Mouse (Mus musculus): Measurements from ENCODE around the gene Kdm2b. TPM values are rescaled to one million over a fixed set of nuclear protein-coding genes. Genes with fewer than 3 reads are reported as not detected.
A peak's percentile ranks its signal among the peaks of the same experiment; 100 is the strongest.

The Kdm2b gene
- polyA plus RNA-seq, 1 experiment from 2014 or later, result 141 TPM

DNA sequence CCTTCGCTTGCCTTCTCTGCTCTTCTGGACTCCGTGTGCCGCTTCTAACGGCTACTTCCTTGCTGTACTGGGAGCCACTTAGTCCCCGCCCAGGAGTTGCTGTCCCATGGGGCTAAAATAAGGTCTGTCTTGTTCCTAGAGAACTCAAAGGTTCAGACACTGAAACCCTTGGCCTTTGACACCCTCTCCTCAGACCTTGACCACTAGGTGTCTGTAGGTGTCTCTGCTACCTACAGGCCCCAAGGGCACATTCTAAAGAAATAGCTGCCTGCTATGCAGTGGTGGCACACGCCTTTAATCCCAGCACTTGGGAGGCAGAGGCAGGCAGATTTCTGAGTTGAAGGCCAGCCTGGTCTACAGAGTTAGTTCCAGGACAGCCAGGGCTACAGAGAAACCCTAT lies 73.5 kb downstream of the Kdm2b start:
- no peak overlapping the region for H3K9ac ChIP-seq (replicated peaks)
- H3K9me3 ChIP-seq, result no peaks in the 10 kb centered on the region
- no peak overlapping the region for H3K4me3 ChIP-seq
- H3K4me1 ChIP-seq, result no peaks in the 10 kb centered on the region
- peaks cover 8% of the 10 kb centered on the region for H3K36me3 ChIP-seq
- no peak for ATAC-seq (replicated peaks)
- H3K27me3 ChIP-seq, result no peaks in the 10 kb centered on the region
- 89% methylated on average over 6 of the region's 6 CpGs for WGBS
- no peak overlapping the region for H3K27ac ChIP-seq (replicated peaks)
- no peak overlapping the region for H3K4me2 ChIP-seq (replicated peaks)

DNA sequence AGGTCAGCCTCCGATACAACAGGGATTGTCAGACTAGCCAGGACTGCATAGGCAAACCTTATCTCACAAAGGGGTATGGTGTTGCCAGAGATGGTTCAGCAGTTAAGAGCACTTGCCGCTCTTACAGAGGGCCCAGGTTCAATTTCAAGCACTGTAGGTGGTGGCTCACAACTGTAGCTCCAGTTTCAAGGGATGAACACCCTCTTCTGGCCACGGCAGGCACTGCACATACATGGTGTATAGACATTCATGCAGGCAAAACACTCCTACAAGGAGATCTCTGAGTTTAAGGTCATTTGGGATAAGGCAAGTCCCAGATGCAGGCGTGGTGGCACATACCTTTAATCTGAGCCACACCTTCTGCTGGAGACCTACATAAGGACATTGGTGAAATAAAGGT lies 76.8 kb downstream of the Kdm2b start:
- no peak overlapping the region for H3K4me2 ChIP-seq (replicated peaks)
- H3K27ac ChIP-seq (replicated peaks), result no peak overlapping the region
- no peaks in the 10 kb centered on the region for H3K4me1 ChIP-seq
- no peak for ATAC-seq (replicated peaks)
- peaks cover 5% of the 10 kb centered on the region for H3K36me3 ChIP-seq
- 94% methylated on average over 4 of the region's 4 CpGs for WGBS
- no peaks in the 10 kb centered on the region for H3K27me3 ChIP-seq
- no peak overlapping the region for H3K9ac ChIP-seq (replicated peaks)
- no peaks in the 10 kb centered on the region for H3K9me3 ChIP-seq
- H3K4me3 ChIP-seq, result no peak overlapping the region

DNA sequence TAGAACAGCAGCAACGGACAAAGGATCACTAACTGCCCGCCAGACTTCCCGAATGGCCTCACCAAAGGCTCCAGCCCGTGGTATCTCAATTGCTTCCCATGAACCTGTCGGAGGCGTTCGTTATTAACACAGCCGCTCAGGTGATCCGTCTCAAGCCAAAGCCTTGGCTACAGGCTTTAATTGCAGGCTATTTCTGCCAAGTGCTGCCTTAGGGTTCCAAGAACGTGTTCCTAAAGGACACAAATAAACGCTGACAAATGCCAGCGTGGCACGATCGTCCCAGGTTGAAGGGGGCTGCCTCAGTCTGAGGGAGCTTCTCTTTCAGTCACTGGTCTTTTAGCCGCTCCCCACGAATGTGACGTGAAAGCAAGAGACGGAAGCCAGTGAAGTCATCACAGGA lies 80.1 kb downstream of the Kdm2b start:
- Histone ChIP-seq H3K4me3 (no peak overlapping the region), H3K9ac (replicated peaks) (no peak overlapping the region), H3K4me2 (replicated peaks) (no peak overlapping the region), H3K36me3 (no peaks in the 10 kb centered on the region; the same call in 1 of the 2 replicates), H3K27ac (replicated peaks) (no peak overlapping the region), H3K4me1 (no peaks in the 10 kb centered on the region), H3K9me3 (no peaks in the 10 kb centered on the region), H3K27me3 (no peaks in the 10 kb centered on the region)
- ATAC-seq (replicated peaks), result no peak
- WGBS, result 61% methylated on average over 18 of the region's 18 CpGs

GRCm38 (mm10) chr5:122908001-122908400 lies 81.6 kb downstream of the Kdm2b start:
- Histone ChIP-seq H3K9ac (replicated peaks) (no peak overlapping the region), H3K27me3 (no peaks in the 10 kb centered on the region), H3K4me2 (replicated peaks) (no peak overlapping the region), H3K4me1 (no peaks in the 10 kb centered on the region), H3K4me3 (no peak overlapping the region), H3K36me3 (no peaks in the 10 kb centered on the region; the same call in 1 of the 2 replicates), H3K9me3 (no peaks in the 10 kb centered on the region), H3K27ac (replicated peaks) (no peak overlapping the region)
- no peak for ATAC-seq (replicated peaks)
- WGBS, result 86% methylated on average over 2 of the region's 2 CpGs

DNA sequence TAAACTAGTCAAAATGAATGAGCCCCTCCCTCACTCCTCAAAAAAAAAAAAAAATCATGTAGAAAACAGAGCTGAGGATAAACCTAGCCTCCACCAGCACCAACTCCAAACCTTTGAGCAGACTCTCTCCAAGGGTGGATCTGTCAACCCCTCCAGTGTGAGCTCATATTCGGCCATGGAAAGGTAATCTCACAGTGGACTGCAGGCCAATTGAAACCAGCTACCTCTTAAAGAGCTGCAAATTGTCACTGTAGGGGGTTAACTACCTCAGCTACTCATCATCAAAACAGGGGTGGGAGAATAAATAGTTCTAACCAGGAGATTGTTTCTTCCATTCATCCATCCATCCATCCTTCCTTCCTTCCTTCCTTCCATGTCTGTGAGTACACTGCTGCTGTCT lies 82.4 kb downstream of the Kdm2b start:
- H3K9ac ChIP-seq (replicated peaks), result no peak overlapping the region
- H3K9me3 ChIP-seq, result no peaks in the 10 kb centered on the region
- no peak overlapping the region for H3K4me3 ChIP-seq
- no peak for ATAC-seq (replicated peaks)
- H3K27ac ChIP-seq (replicated peaks), result no peak overlapping the region
- H3K36me3 ChIP-seq, result no peaks in the 10 kb centered on the region
- H3K4me2 ChIP-seq (replicated peaks), result no peak overlapping the region
- H3K27me3 ChIP-seq, result no peaks in the 10 kb centered on the region
- WGBS, result 97% methylated on average over 1 of the region's 1 CpGs
- no peaks in the 10 kb centered on the region for H3K4me1 ChIP-seq

DNA sequence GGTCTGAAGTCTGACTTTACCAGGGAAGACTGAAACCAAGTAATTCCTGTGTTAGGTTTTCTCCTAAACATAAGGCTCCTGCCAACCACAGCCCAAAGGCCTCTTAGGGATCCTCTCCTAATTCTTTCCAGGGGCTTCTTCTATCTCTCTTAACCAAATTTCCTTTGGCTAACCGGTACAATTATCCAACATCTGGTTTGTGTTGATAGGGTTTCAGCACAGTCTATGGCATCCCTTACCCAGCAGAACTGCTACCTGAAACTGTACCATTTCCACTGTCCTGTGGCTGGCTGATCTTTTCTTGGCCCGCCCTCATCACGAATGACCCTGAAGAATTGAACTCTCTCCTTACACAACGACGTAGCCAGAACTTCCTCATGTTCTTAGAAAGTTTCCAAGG lies 86.5 kb downstream of the Kdm2b start:
- H3K4me1 ChIP-seq, result peaks cover 18% of the 10 kb centered on the region
- H3K9me3 ChIP-seq, result no peaks in the 10 kb centered on the region
- no peak overlapping the region for H3K4me2 ChIP-seq (replicated peaks)
- H3K9ac ChIP-seq (replicated peaks), result no peak overlapping the region
- no peak overlapping the region for H3K4me3 ChIP-seq
- 77% methylated on average over 5 of the region's 5 CpGs for WGBS
- no peak overlapping the region for H3K27ac ChIP-seq (replicated peaks)
- H3K36me3 ChIP-seq, result no peaks in the 10 kb centered on the region
- H3K27me3 ChIP-seq, result no peaks in the 10 kb centered on the region
- no peak for ATAC-seq (replicated peaks)

- no peak overlapping the region for H3K4me2 ChIP-seq (replicated peaks)
- no peaks in the 10 kb centered on the region for H3K36me3 ChIP-seq
- H3K9me3 ChIP-seq, result no peaks in the 10 kb centered on the region
- ATAC-seq (replicated peaks), result no peak
- no peak overlapping the region for H3K4me3 ChIP-seq
- no peaks in the 10 kb centered on the region for H3K27me3 ChIP-seq
- no peak overlapping the region for H3K27ac ChIP-seq (replicated peaks)
- H3K9ac ChIP-seq (replicated peaks), result no peak overlapping the region
- WGBS, result 82% methylated on average over 6 of the region's 6 CpGs
- peaks cover 27% of the 10 kb centered on the region for H3K4me1 ChIP-seq
Observed at GRCm38 (mm10) chr5:122902228-122902627, 87.4 kb downstream of the Kdm2b start.

DNA sequence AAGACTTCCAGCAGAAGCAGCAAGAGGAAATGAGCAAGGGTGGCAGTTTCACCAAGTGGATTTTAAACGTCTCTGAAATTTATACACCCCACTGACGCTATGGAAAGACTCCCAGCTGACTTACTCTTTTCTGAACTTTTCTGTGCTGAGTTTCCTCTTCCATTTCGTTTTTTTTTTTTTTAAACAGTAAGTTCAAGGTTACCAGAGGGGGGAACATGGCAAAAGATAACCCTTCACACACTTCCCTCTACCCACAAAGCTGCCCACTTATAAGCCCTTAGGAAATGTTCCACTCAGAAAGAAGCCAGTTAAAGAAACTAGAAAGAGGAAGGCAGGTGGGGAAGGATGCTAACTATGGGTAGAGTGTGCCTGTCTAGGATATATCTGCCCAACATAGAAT lies 88.0 kb downstream of the Kdm2b start:
- no peaks in the 10 kb centered on the region for H3K9me3 ChIP-seq
- no peak for ATAC-seq (replicated peaks)
- H3K36me3 ChIP-seq, result no peaks in the 10 kb centered on the region
- H3K4me2 ChIP-seq (replicated peaks), result no peak overlapping the region
- no peak overlapping the region for H3K4me3 ChIP-seq
- 68% methylated on average over 3 of the region's 3 CpGs for WGBS
- no peak overlapping the region for H3K27ac ChIP-seq (replicated peaks)
- no peaks in the 10 kb centered on the region for H3K27me3 ChIP-seq
- peaks cover 33% of the 10 kb centered on the region for H3K4me1 ChIP-seq
- H3K9ac ChIP-seq (replicated peaks), result no peak overlapping the region

DNA sequence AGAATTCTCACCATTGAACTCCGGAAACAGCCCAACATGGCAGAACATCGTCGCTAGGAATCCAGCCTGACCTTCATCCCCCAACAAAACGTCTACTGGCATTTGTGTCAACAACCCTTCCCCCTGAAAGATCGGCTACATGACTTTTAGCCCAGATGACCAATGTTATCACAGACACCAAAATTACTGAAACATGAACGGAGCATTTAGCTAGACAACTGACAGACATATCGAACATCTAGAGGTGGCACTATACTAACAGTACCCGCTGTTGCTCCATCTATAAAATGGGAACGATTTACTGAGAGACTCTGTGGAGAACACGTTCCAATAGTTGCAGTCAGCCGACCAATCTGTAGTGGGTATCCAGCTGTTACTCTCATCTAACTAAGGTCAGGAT lies 88.4 kb downstream of the Kdm2b start:
- H3K27me3 ChIP-seq, result no peaks in the 10 kb centered on the region
- H3K9me3 ChIP-seq, result no peaks in the 10 kb centered on the region
- ATAC-seq (replicated peaks), result no peak
- peaks cover 36% of the 10 kb centered on the region for H3K4me1 ChIP-seq
- H3K4me3 ChIP-seq, result peak overlapping the region; percentile 89
- H3K27ac ChIP-seq (replicated peaks), result peak overlapping the region; percentile 92
- H3K9ac ChIP-seq (replicated peaks), result peak overlapping the region; percentile 88
- WGBS, result 61% methylated on average over 11 of the region's 11 CpGs
- H3K36me3 ChIP-seq, result no peaks in the 10 kb centered on the region
- H3K4me2 ChIP-seq (replicated peaks), result peak overlapping the region; percentile 76

DNA sequence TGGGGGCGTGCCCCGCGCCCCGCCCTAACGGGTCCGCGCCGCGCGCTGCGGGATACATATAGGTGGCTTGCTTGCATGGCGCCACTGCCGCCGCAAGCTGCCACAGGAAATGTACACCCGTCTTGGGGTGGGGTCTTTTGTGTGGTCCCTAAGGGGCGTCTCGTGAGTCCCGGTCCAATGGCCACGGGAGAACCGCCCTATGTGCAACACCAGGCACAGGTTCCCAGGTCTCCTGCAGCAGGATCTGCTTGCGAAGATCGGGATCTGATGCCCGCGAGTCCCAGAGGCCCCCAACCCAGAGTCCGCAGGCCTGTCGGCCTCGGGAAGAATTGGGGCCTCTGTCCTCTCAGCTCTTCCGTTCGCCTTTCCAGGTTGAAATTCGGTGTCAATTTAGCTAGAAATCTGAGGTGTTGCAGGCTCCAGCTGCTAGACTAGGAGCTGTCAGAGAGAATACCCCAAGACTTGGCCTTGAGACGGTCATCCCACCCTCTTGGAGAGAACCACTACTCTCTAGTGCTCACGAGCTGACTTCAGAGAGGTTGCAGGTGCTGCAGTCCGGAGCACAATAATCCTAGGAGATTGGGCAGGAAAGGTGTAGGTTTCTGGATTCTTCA lies 89.0 kb downstream of the Kdm2b start:
- H3K4me1 ChIP-seq, result peaks cover 36% of the 10 kb centered on the region
- peak overlapping the region; percentile 92 for H3K27ac ChIP-seq (replicated peaks)
- H3K4me2 ChIP-seq (replicated peaks), result peak overlapping the region; percentile 76
- H3K36me3 ChIP-seq, result no peaks in the 10 kb centered on the region
- H3K4me3 ChIP-seq, result peak overlapping the region; percentile 89
- H3K27me3 ChIP-seq, result no peaks in the 10 kb centered on the region
- peak; percentile 12 for ATAC-seq (replicated peaks)
- WGBS, result 3% methylated on average over 33 of the region's 33 CpGs
- H3K9ac ChIP-seq (replicated peaks), result peak overlapping the region; percentile 88
- no peaks in the 10 kb centered on the region for H3K9me3 ChIP-seq

DNA sequence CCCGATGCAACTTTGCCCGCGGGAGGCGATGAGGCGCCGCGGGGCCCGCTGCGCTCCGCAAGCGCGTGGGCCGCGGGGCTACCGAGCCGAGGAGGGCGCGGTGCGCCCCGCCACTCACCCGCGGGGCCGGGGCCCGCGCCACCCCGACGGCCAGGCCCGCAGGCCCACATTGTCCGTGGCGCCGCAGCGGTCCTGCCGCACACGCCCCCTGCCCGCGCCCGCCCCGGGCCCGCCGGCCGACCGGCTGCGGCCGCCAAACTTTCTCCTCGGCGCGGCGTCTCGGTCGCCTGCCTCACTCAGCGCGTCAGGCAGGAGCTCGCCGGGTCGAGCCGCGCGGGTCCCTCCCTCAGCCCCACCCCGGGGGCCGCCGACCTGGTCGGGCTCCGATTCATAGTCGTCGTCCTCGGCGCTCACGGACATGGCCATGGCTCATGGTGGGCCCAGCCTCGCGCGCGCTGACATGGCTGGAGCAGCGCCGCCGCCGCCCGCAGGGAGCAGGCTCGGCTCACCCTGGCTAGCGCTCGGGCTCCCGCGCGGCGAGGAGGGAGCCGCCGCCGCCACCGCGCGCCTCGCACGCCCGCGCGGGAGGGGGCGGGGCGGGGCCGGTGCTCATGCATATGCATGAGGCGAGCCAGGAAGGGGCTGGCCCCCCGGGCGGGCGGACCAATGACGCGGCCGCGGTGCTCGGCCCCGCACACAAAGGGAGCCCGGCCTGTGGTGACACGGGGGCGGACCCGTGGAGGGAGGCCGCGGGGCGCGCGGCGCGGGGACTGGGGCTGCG lies 89.7 kb downstream of the Kdm2b start:
- peak; percentile 97 for ATAC-seq (replicated peaks)
- H3K27me3 ChIP-seq, result no peaks in the 10 kb centered on the region
- H3K9me3 ChIP-seq, result no peaks in the 10 kb centered on the region
- WGBS, result 1% methylated on average over 112 of the region's 120 CpGs
- H3K9ac ChIP-seq (replicated peaks), result peak overlapping the region; percentile 88
- peak overlapping the region; percentile 92 for H3K27ac ChIP-seq (replicated peaks)
- peak overlapping the region; percentile 89 for H3K4me3 ChIP-seq
- H3K36me3 ChIP-seq, result no peaks in the 10 kb centered on the region
- H3K4me2 ChIP-seq (replicated peaks), result peak overlapping the region; percentile 76
- peaks cover 36% of the 10 kb centered on the region for H3K4me1 ChIP-seq

DNA sequence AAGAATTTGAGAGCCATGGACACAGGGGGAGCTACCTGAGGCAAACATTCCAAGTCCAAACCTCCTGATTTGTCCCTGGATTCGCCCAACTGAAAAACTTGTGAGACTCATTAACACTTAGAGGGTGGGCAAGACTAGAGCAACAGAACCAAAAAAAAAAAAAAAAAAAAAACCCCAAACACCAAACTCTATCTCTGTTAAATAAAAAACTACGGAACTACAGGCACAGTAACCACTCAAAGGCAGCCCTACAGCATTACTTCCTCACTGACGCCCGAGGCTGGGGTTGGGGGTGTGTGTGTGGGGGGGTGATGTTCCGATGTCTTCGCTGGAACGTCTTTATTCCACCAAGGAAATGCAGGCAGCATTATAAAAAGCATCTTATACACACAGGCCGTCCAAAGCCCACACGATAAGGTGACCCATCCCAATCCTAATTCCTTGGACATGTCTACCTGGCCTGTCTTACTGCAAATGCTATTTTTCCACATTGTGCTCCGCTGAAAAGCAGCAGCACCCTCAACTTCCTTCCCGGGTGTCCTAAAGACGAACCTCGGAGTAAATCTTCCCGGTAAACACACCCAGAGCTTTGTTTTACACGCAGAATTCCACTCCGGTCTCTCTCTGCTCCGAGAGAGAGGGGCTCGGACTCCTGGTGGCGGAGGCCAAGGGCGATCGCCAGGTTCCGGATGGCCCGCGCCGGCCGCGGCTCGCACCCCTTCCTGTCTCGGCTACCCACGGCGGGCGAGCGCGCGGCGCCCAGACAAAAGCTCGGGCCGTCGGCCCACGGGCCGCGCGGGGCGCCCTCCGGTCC lies 90.5 kb downstream of the Kdm2b start:
- Histone ChIP-seq H3K9ac (replicated peaks) (peak overlapping the region; percentile 88), H3K4me1 (peaks cover 38% of the 10 kb centered on the region), H3K9me3 (no peaks in the 10 kb centered on the region), H3K36me3 (no peaks in the 10 kb centered on the region), H3K4me2 (replicated peaks) (peak overlapping the region; percentile 76), H3K4me3 (peak overlapping the region; percentile 89), H3K27ac (replicated peaks) (peak overlapping the region; percentile 92), H3K27me3 (no peaks in the 10 kb centered on the region)
- peak; percentile 3; the same call in 1 of the 2 replicates for ATAC-seq (replicated peaks)
- WGBS, result 2% methylated on average over 45 of the region's 45 CpGs

Measured in forebrain, embryonic 15.5 days (tissue).